Mouse (Mus musculus): Measurements from ENCODE around the gene Arfgap1.

DNA sequence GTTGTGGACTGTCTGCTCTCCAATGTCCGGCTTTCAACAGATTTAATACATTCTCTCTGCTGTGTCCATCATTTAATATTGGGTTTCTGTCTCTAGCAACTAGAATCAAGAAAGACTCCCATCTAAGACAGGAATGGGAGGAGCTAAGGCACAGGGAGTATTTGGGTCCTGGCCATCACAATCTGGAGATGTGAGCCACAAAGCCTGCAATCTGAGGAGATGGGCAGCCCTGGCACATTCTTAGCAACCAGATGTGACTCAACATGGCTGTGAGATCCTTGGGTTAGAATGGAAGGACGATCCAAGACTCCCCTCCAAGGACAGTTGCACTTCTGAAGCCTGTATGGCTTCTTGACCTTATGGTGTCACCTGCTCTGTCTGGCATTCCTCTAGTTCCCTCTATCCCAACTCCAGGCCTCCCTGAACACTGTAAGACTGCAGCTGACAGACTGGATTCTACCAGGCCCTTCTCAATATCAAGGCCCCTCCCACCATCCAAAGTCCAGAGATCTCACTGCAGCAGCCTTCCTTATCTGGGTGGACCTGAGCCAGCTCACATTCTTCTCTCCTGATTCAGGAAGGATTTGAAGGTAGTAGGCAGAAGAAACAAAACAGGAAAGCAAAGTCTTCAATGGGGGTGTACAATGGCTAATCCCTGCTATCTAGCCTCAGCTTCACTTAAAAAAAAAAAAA lies 4.3 kb upstream of the Arfgap1 start:
- TF ChIP-seq GATA1 (IDR thresholded peaks at IDR 0.05; ENCODE audit: low read length) (no peak), TAL1 (IDR thresholded peaks at IDR 0.05; ENCODE audit: low read length) (no peak)
